Mouse (Mus musculus): Measurements from ENCODE around the gene 1700029F12Rik.

- TF ChIP-seq CTCF (IDR thresholded peaks at IDR 0.05; ENCODE audit: extremely low read depth, insufficient read depth, insufficient read length, insufficient replicate concordance) (no peak), POLR2A (IDR thresholded peaks at IDR 0.05; ENCODE audit: low read depth, low read length) (no peak)
Observed at GRCm38 (mm10) chr13:97053844-97054243, 19.7 kb upstream of the 1700029F12Rik start.

Data from spleen, adult 2 months (tissue).